Mouse (Mus musculus) activated CD4-positive, CD25-positive, alpha-beta regulatory T cell, adult 4 months (primary cell): ENCODE results near the gene Ldlrad1. TPM values are rescaled to one million over a fixed set of nuclear protein-coding genes. Genes with fewer than 3 reads are reported as not detected.

ENCODE experiments used
- polyA plus RNA-seq, 2 experiments: library from polyadenylated mRNA; unstranded; fragments of 100-300 nt; shearing (Covaris generic); gene quantifications; one replicate each; pipeline ENCODE4 v1.2.1; 2017

Gene Ldlrad1
- polyA plus RNA-seq, 2 experiments from 2014 or later, result 0.30 to 0.47 TPM

Other genes with a start within 250 kb of the Ldlrad1 start
- 10 to 100 TPM; 36.0 to 43.2 TPM for gene Mrpl37, start 142.3 kb upstream of the Ldlrad1 start, polyA plus RNA-seq
- 1 to 10 TPM; 6.1 to 8.5 TPM for gene Cyb5rl, start 142.2 kb upstream of the Ldlrad1 start, polyA plus RNA-seq
- not detected for gene Cdcp2, start 112.3 kb upstream of the Ldlrad1 start, polyA plus RNA-seq
- gene Tmem59, start 30.8 kb upstream of the Ldlrad1 start, polyA plus RNA-seq, result 100 to 1,000 TPM; 376 to 381 TPM
- gene Tceanc2, start 30.1 kb upstream of the Ldlrad1 start, polyA plus RNA-seq, result 10 to 100 TPM in 1 of 2 experiments, 1 to 10 TPM in 1; 9.8 to 20.5 TPM
- gene Lrrc42, start 44.4 kb downstream of the Ldlrad1 start, polyA plus RNA-seq, result 10 to 100 TPM; 22.5 to 24.6 TPM
- gene Hspb11, start 44.4 kb downstream of the Ldlrad1 start, polyA plus RNA-seq, result 10 to 100 TPM; 27.9 to 34.0 TPM
- gene Dio1, start 98.0 kb downstream of the Ldlrad1 start, polyA plus RNA-seq, result not detected
- 100 to 1,000 TPM in 1 of 2 experiments, 10 to 100 TPM in 1; 91.4 to 105 TPM for gene Yipf1, start 105.2 kb downstream of the Ldlrad1 start, polyA plus RNA-seq
- gene Ndc1, start 158.6 kb downstream of the Ldlrad1 start, polyA plus RNA-seq, result 1 to 10 TPM; 7.0 TPM
- not detected for gene Glis1, start 225.4 kb downstream of the Ldlrad1 start, polyA plus RNA-seq